Mouse (Mus musculus) hindbrain, embryonic 16.5 days (tissue): ENCODE results near the gene Bbs9. TPM values are rescaled to one million over a fixed set of nuclear protein-coding genes. Genes with fewer than 3 reads are reported as not detected.

ENCODE experiments used
- ATAC-seq: fragments of 200-750 bp; cut with Nextera tagmentation; 2 replicates; pipeline ENCODE4 v1.8.0; 2017; ENCODE audit warnings: moderate TSS enrichment, moderate library complexity
- H3K27ac ChIP-seq: fragments of 300-500 bp; sonication (generic); 2 replicates; pipeline ENCODE4 v1.5.1; 2014; ENCODE audit warnings: low read depth, mild to moderate bottlenecking, control low read depth, low read length, moderate library complexity
- H3K27me3 ChIP-seq: fragments of 300-500 bp; sonication (generic); replicated peaks from 2 replicates; pipeline ENCODE4 v1.6.1; 2014; ENCODE audit warnings: low read length; ENCODE audit not compliant: control insufficient read depth, insufficient read depth
- H3K36me3 ChIP-seq: fragments of 300-500 bp; sonication (generic); 2 replicates; pipeline ENCODE4 v1.6.1; 2014; ENCODE audit warnings: mild to moderate bottlenecking, low read length, moderate library complexity, mixed read lengths; ENCODE audit not compliant: control insufficient read depth, insufficient read depth
- H3K4me1 ChIP-seq: fragments of 300-500 bp; sonication (generic); 2 replicates; pipeline ENCODE4 v1.6.1; 2014; ENCODE audit warnings: low read depth, low read length; ENCODE audit not compliant: control insufficient read depth, insufficient read depth
- H3K4me2 ChIP-seq: fragments of 300-500 bp; sonication (generic); 2 replicates; pipeline ENCODE4 v1.6.1; 2014; ENCODE audit warnings: mild to moderate bottlenecking, low read length, control low read depth, moderate library complexity
- H3K4me3 ChIP-seq: fragments of 300-500 bp; sonication (generic); 2 replicates; pipeline ENCODE4 v1.5.1; 2014; ENCODE audit warnings: mild to moderate bottlenecking, low read length, control low read depth, moderate library complexity
- H3K9ac ChIP-seq: fragments of 300-500 bp; sonication (generic); 2 replicates; pipeline ENCODE4 v1.6.1; 2014; ENCODE audit warnings: low read depth, mild to moderate bottlenecking, control low read depth, low read length, moderate library complexity
- H3K9me3 ChIP-seq: fragments of 300-500 bp; sonication (generic); 2 replicates; pipeline ENCODE4 v1.6.1; 2014; ENCODE audit warnings: mild to moderate bottlenecking, low read length, moderate library complexity; ENCODE audit not compliant: control insufficient read depth
- WGBS: fragments of 180-500 bp; shearing (Covaris S2); extraction: QIAGEN DNeasy Blood & Tissue Kit; methylation state at CpG from one replicate; pipeline ENCODE4 v1.1.7; 2014; 5-methylcytosine and 5-hydroxymethylcytosine counted together
- polyA plus RNA-seq: library from polyadenylated mRNA; unstranded; fragments of >200 nt; fragmentation: Nextera tagmentation; extraction: Ambion mirVana; gene quantifications from 2 replicates; pipeline ENCODE4 v1.2.1, GENCODE M21; 2015

The Bbs9 gene
- polyA plus RNA-seq, 1 experiment from 2014 or later: 18.3 TPM

DNA sequence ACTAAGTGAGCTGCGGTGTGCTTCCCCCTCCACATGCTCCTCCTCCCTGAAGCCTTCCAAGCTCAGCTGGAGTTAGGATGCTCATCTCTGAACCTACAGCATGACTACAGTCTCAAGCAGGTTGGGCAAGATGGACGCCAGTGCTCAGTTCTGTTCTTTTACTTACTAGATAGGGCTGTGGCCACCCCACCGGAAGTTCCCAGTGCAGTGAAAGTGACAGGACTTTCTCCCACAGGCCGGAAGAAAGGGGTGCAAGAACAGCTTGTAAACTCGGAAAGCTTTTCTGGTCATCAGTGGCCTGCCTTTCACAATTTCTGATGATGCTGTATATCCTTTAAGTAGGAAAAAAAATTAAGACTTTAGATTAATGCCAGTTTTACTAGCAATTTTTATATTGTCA, 315.7 kb downstream of the Bbs9 start:
- no peak overlapping the region for H3K9ac ChIP-seq
- H3K27me3 ChIP-seq: no peaks in the 10 kb centered on the region
- no peaks in the 10 kb centered on the region for H3K4me1 ChIP-seq
- no peaks in the 10 kb centered on the region for H3K36me3 ChIP-seq
- H3K27ac ChIP-seq: no peak overlapping the region
- no peaks in the 10 kb centered on the region for H3K9me3 ChIP-seq
- no peak for ATAC-seq
- no peak overlapping the region for H3K4me2 ChIP-seq
- no peak overlapping the region for H3K4me3 ChIP-seq
- 96% methylated on average over 5 of the region's 5 CpGs for WGBS

DNA sequence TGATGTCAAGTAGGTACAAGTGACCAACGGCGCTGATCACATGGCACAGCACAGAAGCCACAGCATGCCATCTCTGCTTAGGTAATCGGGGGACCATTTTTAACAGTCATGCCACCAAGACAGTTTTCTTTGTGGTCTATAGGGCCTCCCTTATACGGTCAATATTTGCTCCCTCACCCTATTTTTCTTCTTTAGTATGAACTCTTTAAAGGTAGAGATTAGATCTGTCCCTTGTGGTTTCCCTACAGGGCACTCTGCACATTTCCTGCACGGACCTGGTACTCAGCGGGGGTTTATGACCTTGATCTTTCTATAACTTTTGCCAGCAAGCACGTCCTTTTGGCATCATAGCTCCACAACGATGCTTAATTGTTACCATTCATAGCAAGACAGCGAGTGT, 316.2 kb downstream of the Bbs9 start:
- Histone ChIP-seq H3K9me3 (no peaks in the 10 kb centered on the region), H3K27ac (no peak overlapping the region), H3K36me3 (no peaks in the 10 kb centered on the region), H3K9ac (no peak overlapping the region), H3K4me3 (no peak overlapping the region), H3K27me3 (no peaks in the 10 kb centered on the region), H3K4me2 (no peak overlapping the region), H3K4me1 (no peaks in the 10 kb centered on the region)
- ATAC-seq: no peak
- WGBS: 83% methylated on average over 9 of the region's 9 CpGs

DNA sequence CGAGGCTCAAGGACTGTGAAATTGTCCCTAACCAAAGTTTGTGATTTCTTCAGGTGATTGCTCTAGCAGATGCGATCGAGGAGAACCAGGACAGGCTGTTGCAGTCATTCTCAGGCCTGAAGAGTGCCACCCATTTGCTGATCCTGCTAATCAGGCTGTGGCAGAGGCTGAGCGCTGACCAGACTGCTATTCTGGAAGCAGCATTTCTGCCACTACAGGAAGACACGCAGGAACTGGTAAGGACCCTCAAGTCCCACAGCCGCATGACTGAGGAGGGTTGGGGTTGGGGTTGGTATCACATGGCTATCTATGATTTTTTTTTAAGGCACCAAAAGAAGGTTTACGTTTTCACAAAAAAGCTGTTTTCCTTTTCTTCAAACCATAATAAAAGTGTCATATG, 318.2 kb downstream of the Bbs9 start:
- no peak for ATAC-seq
- Histone ChIP-seq H3K27me3 (no peaks in the 10 kb centered on the region), H3K27ac (no peak overlapping the region), H3K4me2 (no peak overlapping the region), H3K36me3 (no peaks in the 10 kb centered on the region), H3K9ac (no peak overlapping the region), H3K4me3 (no peak overlapping the region), H3K9me3 (no peaks in the 10 kb centered on the region), H3K4me1 (no peaks in the 10 kb centered on the region)
- WGBS: 86% methylated on average over 7 of the region's 7 CpGs

DNA sequence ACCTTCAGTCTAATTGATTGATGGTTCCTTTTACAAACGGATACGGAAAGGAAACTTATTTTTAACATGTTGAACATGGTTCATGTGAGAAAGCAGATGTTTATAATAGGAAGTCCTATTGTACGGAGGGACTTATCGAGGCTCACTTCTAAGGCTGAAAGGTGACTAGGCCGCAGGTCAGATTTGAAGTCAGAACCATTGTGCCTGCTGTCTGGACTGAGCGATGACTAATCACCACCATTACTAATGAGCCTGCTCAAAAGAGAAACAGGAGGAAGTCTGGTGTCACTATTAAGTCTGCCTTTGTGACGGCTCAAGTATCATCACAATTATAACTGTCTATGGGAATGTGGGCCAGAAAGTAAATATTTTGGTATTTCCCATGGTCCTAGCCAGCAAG, 325.2 kb downstream of the Bbs9 start:
- ATAC-seq: no peak
- no peaks in the 10 kb centered on the region for H3K36me3 ChIP-seq
- no peak overlapping the region for H3K9ac ChIP-seq
- WGBS: 66% methylated on average over 7 of the region's 7 CpGs
- no peaks in the 10 kb centered on the region for H3K4me1 ChIP-seq
- H3K27ac ChIP-seq: no peak overlapping the region
- no peaks in the 10 kb centered on the region for H3K9me3 ChIP-seq
- H3K4me2 ChIP-seq: no peak overlapping the region
- no peaks in the 10 kb centered on the region for H3K27me3 ChIP-seq
- H3K4me3 ChIP-seq: no peak overlapping the region

GRCm38 (mm10) chr9:22805981-22806380, 330.5 kb downstream of the Bbs9 start:
- Histone ChIP-seq H3K4me1 (no peaks in the 10 kb centered on the region), H3K27ac (no peak overlapping the region), H3K27me3 (no peaks in the 10 kb centered on the region), H3K4me3 (no peak overlapping the region), H3K4me2 (no peak overlapping the region), H3K9ac (no peak overlapping the region), H3K9me3 (no peaks in the 10 kb centered on the region), H3K36me3 (no peaks in the 10 kb centered on the region)
- 88% methylated on average over 1 of the region's 1 CpGs for WGBS
- ATAC-seq: no peak

- H3K9me3 ChIP-seq: no peaks in the 10 kb centered on the region
- ATAC-seq: no peak
- no peak overlapping the region for H3K4me2 ChIP-seq
- H3K9ac ChIP-seq: no peak overlapping the region
- 79% methylated on average over 5 of the region's 5 CpGs for WGBS
- no peak overlapping the region for H3K4me3 ChIP-seq
- no peaks in the 10 kb centered on the region for H3K36me3 ChIP-seq
- no peaks in the 10 kb centered on the region for H3K27me3 ChIP-seq
- no peak overlapping the region for H3K27ac ChIP-seq
- no peaks in the 10 kb centered on the region for H3K4me1 ChIP-seq
Measured at GRCm38 (mm10) chr9:22806494-22806893, 331.0 kb downstream of the Bbs9 start.

- Histone ChIP-seq H3K4me1 (no peaks in the 10 kb centered on the region), H3K27ac (no peak overlapping the region), H3K4me2 (no peak overlapping the region), H3K9ac (no peak overlapping the region), H3K9me3 (no peaks in the 10 kb centered on the region), H3K36me3 (no peaks in the 10 kb centered on the region), H3K4me3 (no peak overlapping the region), H3K27me3 (no peaks in the 10 kb centered on the region)
- WGBS: 79% methylated on average over 5 of the region's 5 CpGs
- no peak for ATAC-seq
Measured at GRCm38 (mm10) chr9:22807693-22808092, 332.2 kb downstream of the Bbs9 start.

DNA sequence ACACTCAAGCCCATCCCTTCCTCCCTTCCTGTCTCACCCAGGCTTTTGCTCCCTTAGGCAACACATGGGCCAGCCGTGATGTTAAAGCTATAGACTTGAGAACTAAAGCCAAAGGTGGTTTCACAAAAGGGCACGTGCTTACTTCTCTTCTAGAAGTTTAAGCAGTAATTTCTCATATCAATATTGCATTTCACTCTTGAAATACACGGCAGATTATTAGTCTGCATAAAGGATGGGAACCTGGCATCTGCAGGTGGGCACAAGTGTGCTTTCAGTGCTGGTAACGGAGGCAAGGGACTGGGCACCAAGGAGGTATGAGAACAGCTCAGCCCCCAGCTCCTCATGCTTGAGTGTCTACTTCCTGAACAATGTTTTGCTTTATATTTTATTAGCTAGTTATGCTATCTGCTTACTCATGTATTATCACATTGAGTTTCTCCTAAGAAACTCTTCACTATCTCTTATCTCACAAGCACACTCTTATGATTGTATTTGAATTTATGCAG, 334.2 kb downstream of the Bbs9 start:
- Histone ChIP-seq H3K4me2 (no peak overlapping the region), H3K27ac (no peak overlapping the region), H3K4me1 (no peaks in the 10 kb centered on the region), H3K36me3 (no peaks in the 10 kb centered on the region), H3K4me3 (no peak overlapping the region), H3K9me3 (no peaks in the 10 kb centered on the region), H3K9ac (no peak overlapping the region), H3K27me3 (no peaks in the 10 kb centered on the region)
- WGBS: 83% methylated on average over 4 of the region's 4 CpGs
- no peak for ATAC-seq

- no peaks in the 10 kb centered on the region for H3K4me1 ChIP-seq
- no peak for ATAC-seq
- 90% methylated on average over 8 of the region's 8 CpGs for WGBS
- no peak overlapping the region for H3K27ac ChIP-seq
- no peaks in the 10 kb centered on the region for H3K36me3 ChIP-seq
- H3K4me2 ChIP-seq: no peak overlapping the region
- no peaks in the 10 kb centered on the region for H3K9me3 ChIP-seq
- no peak overlapping the region for H3K9ac ChIP-seq
- H3K27me3 ChIP-seq: no peaks in the 10 kb centered on the region
- no peak overlapping the region for H3K4me3 ChIP-seq
Measured at GRCm38 (mm10) chr9:22810454-22810853, 334.9 kb downstream of the Bbs9 start.

DNA sequence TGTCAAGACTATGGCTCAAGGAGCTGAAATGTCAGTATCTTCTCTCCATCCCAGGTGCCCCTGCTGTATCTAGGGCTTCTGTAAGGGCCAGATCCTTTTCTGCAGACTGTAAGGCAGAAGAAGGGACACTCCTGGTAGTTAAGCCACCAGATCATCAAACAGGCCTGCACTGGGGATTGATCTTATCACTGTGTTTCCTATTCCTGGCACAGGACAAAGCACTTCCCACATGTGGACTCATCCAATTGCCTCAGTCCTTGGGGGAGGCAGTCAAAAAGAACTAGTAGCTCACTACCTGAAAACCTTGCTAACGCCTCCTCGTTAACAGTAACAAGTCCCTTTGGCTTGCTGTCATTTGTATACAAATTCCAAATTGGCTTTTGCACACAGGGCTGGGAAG, 336.4 kb downstream of the Bbs9 start:
- no peak overlapping the region for H3K4me3 ChIP-seq
- no peak overlapping the region for H3K4me2 ChIP-seq
- no peaks in the 10 kb centered on the region for H3K36me3 ChIP-seq
- H3K9me3 ChIP-seq: no peaks in the 10 kb centered on the region
- 84% methylated on average over 2 of the region's 2 CpGs for WGBS
- H3K9ac ChIP-seq: no peak overlapping the region
- ATAC-seq: no peak
- H3K27ac ChIP-seq: no peak overlapping the region
- no peaks in the 10 kb centered on the region for H3K27me3 ChIP-seq
- no peaks in the 10 kb centered on the region for H3K4me1 ChIP-seq
